Mouse (Mus musculus): ENCODE measurements around the gene Fbxo31. TPM values are rescaled to one million over a fixed set of nuclear protein-coding genes. Genes with fewer than 3 reads are reported as not detected.

Gene Fbxo31
- polyA plus RNA-seq, 1 experiment from 2014 or later: 18.6 TPM

- H3K4me3 ChIP-seq: no peak within 1 kb of the TSS
- H3K9ac ChIP-seq: no peak within 1 kb of the TSS
- WGBS: 93% methylated on average over 12 of the region's 12 CpGs
- H3K36me3 ChIP-seq (ENCODE audit: poor library complexity, severe bottlenecking): peaks cover 3% of the 10 kb centered on the region
- 0 out of 2 replicates have a peak, but pooled peaks cover 2% of the 10 kb centered on the region for H3K4me1 ChIP-seq
- H3K4me2 ChIP-seq: no peak within 1 kb of the TSS
- H3K9me3 ChIP-seq (replicated peaks): no peaks in the 10 kb centered on the region
- no peak within 1 kb of the TSS for H3K27ac ChIP-seq
- no peak for ATAC-seq
- H3K27me3 ChIP-seq: no peaks in the 10 kb centered on the region
These were observed 34.3 kb downstream of the Fbxo31 start, which contains the start of gene 1700018B08Rik for GRCm38 (mm10) chr8:121544276-121544785. TSS of gene 1700018B08Rik (minus strand) at chr8:121544320.

GRCm38 (mm10) chr8:121542901-121543300 is 35.7 kb downstream of the Fbxo31 start:
- H3K27ac ChIP-seq: no peak overlapping the region
- no peak for ATAC-seq
- no peak overlapping the region for H3K4me3 ChIP-seq
- no peaks in the 10 kb centered on the region for H3K27me3 ChIP-seq
- 71% methylated on average over 13 of the region's 13 CpGs for WGBS
- no peak overlapping the region for H3K9ac ChIP-seq
- no peak overlapping the region for H3K4me2 ChIP-seq
- 0 out of 2 replicates have a peak, but pooled peaks cover 2% of the 10 kb centered on the region for H3K4me1 ChIP-seq
- no peaks in the 10 kb centered on the region for H3K36me3 ChIP-seq (ENCODE audit: poor library complexity, severe bottlenecking)
- no peaks in the 10 kb centered on the region for H3K9me3 ChIP-seq (replicated peaks)

DNA sequence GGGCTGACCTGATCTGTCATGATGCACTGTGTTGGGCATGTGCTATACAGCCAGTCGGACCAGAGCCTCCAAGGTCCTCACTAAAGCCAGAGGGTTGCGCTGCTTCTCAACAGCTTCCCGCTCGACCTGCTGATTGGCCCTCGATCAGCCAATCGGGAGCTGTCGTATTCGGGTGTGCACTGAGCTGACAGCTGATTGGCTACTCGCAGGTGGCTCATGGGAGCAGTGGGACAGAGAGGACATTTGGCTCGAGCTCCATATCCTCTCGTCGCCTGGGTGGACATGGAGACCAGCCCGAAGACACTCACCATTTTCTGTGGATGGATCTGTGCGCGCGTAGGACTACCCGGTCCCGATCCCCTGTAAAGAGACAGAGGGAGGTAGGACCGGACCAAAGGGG is 36.7 kb downstream of the Fbxo31 start:
- WGBS: 84% methylated on average over 19 of the region's 19 CpGs
- ATAC-seq: no peak

DNA sequence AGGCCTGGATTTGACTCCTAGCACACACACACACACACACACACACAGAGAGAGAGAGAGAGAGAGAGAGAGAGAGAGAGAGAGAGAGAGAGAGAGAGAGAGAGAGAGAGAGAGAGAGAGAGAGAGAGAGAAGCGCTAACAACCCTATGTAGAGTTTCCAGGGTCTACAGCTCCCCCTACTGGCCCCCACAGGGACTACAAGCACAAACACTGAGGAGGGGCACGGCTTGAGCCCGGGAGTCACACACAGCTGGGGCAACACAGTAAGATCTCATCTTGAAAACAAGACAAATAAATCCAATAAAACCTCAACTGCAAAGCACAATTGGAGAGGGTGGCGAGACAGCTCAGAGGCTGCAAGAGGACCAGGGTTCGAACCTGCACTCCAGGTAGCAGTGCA is 46.2 kb downstream of the Fbxo31 start:
- 56% methylated on average over 5 of the region's 5 CpGs for WGBS
- Histone ChIP-seq H3K4me1 (no peaks in the 10 kb centered on the region), H3K36me3 (ENCODE audit: poor library complexity, severe bottlenecking) (no peaks in the 10 kb centered on the region)

More for the DNA sequence above, 36.7 kb downstream of the Fbxo31 start:
- H3K4me1 ChIP-seq: no peaks in the 10 kb centered on the region
- no peak overlapping the region for H3K27ac ChIP-seq
- no peak overlapping the region for H3K4me3 ChIP-seq
- no peaks in the 10 kb centered on the region for H3K27me3 ChIP-seq
- no peaks in the 10 kb centered on the region for H3K9me3 ChIP-seq (replicated peaks)
- H3K4me2 ChIP-seq: no peak overlapping the region
- no peaks in the 10 kb centered on the region for H3K36me3 ChIP-seq (ENCODE audit: poor library complexity, severe bottlenecking)
- no peak overlapping the region for H3K9ac ChIP-seq

DNA sequence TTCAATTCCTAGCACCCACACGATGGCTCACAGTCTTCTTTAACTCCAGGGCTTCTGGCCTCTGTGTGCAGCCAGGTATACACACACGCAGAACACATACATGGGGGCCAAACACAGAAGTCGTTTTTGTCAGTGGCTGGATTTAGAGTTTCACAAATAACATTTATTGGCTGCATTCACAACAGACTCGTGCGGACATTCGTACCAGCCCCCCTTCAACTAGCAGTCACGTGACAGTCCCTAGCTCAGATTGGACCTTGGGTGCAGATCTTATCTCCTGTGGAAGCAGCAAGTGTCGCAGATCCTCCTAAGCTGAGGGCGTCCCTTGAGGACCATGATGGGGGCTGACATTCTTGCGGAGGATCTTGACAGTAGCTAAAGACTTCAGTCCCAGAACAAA is 48.0 kb downstream of the Fbxo31 start:
- ATAC-seq: no peak
- H3K36me3 ChIP-seq (ENCODE audit: poor library complexity, severe bottlenecking): no peaks in the 10 kb centered on the region
- 87% methylated on average over 10 of the region's 10 CpGs for WGBS

More for the DNA sequence above, 46.2 kb downstream of the Fbxo31 start:
- ATAC-seq: no peak
- Histone ChIP-seq H3K9me3 (replicated peaks) (no peaks in the 10 kb centered on the region), H3K9ac (no peak overlapping the region), H3K27me3 (no peaks in the 10 kb centered on the region), H3K4me3 (no peak overlapping the region), H3K4me2 (no peak overlapping the region), H3K27ac (no peak overlapping the region)

DNA sequence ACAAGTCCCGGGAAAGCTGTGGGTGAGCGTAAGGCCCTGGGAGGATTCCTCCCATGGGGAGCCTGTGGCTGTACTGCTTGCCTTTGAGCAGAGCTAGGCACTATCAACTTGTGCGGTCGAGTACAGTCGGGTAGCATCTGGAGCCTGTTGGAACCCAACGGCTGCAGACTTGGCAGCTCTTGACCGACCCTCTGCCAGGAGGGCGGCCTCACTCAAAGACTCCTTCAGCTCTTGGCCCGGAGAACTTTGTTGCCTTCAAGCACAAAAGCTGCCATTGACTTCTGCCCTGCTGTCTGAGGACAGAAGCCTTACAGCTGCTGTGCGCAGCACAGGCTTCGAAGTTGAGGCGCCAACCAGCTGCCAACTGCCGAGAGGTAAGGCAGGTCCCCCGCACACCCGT is 49.8 kb downstream of the Fbxo31 start:
- H3K4me3 ChIP-seq: no peak overlapping the region
- 92% methylated on average over 15 of the region's 15 CpGs for WGBS
- no peak overlapping the region for H3K4me2 ChIP-seq
- H3K27ac ChIP-seq: no peak overlapping the region
- no peak for ATAC-seq
- H3K9ac ChIP-seq: no peak overlapping the region
- peaks cover 3% of the 10 kb centered on the region; the same call in 1 of the 2 replicates for H3K27me3 ChIP-seq
- no peaks in the 10 kb centered on the region for H3K4me1 ChIP-seq
- no peaks in the 10 kb centered on the region for H3K36me3 ChIP-seq (ENCODE audit: poor library complexity, severe bottlenecking)
- no peaks in the 10 kb centered on the region for H3K9me3 ChIP-seq (replicated peaks)

More for the DNA sequence above, 48.0 kb downstream of the Fbxo31 start:
- no peak overlapping the region for H3K9ac ChIP-seq
- H3K27me3 ChIP-seq: no peaks in the 10 kb centered on the region
- no peaks in the 10 kb centered on the region for H3K9me3 ChIP-seq (replicated peaks)
- H3K4me2 ChIP-seq: no peak overlapping the region
- H3K4me1 ChIP-seq: no peaks in the 10 kb centered on the region
- no peak overlapping the region for H3K4me3 ChIP-seq
- H3K27ac ChIP-seq: no peak overlapping the region

GRCm38 (mm10) chr8:121527751-121528150 is 50.9 kb downstream of the Fbxo31 start:
- Histone ChIP-seq H3K4me1 (no peaks in the 10 kb centered on the region), H3K4me2 (no peak overlapping the region), H3K9ac (no peak overlapping the region), H3K36me3 (ENCODE audit: poor library complexity, severe bottlenecking) (no peaks in the 10 kb centered on the region), H3K4me3 (no peak overlapping the region), H3K9me3 (replicated peaks) (no peaks in the 10 kb centered on the region), H3K27ac (no peak overlapping the region), H3K27me3 (peaks cover 3% of the 10 kb centered on the region; the same call in 1 of the 2 replicates)
- WGBS: 83% methylated on average over 9 of the region's 9 CpGs
- no peak for ATAC-seq

DNA sequence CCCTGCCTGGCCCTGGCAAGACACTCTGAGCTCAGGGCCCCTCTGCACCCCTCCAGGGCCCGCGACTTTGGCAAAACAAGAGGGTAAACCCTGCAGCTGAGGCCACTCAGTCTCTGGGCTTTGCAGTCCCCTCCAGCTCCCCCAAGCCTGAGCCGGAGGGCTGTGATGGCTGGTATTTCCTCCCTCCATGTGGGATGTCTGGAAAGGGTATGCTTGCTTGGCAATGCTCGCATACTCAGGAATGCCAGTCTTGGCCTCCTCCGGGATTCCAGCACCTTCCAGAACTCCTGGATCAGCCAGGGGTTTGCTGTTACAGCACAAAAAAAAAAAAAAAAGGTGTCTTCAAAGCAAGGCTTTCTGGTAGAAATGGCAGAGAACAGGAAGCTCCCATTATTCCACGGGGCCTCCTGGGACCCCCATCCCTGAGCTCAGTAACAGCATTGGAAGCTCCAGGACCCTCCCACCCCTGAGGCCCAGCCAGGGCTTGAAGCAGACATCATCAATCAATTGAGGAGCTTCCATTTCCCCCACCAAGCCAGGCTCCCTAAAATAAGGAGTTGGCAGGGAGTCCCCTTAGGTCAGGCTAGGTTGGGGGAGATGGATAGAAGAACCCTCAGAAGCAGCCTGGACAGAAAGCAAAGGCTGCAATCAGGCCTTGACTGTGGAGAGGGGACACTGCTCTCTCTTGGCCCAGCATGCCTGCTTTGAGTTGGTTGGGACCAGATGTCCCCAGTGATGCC is 51.6 kb downstream of the Fbxo31 start:
- ATAC-seq: no peak
- 77% methylated on average over 6 of the region's 6 CpGs for WGBS
- no peaks in the 10 kb centered on the region for H3K36me3 ChIP-seq (ENCODE audit: poor library complexity, severe bottlenecking)

DNA sequence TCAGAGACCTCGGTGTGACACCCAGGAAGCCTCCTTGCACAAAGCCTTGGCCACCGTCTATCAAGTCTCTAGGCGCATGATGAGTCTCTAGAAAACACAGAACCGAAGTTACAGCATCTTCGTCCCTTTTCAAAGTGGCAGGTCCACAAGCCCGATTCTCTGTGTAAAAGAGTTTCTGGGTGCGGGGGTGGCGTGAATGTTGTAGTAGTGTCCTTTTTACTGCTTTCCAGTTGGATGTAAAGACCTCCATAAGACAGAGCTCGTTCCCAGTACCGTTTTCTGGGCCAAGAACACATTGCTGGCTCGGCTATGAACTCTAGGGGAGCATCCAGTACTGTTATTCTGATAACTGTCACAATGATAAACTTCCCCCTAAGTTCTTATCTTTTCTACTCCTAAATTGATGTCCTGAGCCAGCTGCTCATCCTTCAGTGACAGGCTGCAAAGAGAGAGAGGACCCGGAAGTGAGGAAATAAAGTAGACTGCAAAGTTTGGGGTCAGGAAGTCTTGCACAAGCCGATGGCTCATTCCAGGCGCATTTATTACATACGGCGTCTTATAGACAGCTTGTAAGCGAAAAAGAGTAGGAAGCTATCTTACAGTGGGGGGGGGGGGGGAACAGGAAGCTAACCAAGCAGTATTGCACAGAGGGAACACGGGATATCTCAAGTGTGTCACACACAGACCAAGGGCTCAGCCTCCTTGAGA is 53.3 kb downstream of the Fbxo31 start:
- Histone ChIP-seq H3K36me3 (ENCODE audit: poor library complexity, severe bottlenecking) (no peaks in the 10 kb centered on the region), H3K4me1 (no peaks in the 10 kb centered on the region), H3K9me3 (replicated peaks) (no peaks in the 10 kb centered on the region), H3K9ac (no peak overlapping the region), H3K27me3 (peaks cover 3% of the 10 kb centered on the region; the same call in 1 of the 2 replicates), H3K27ac (no peak overlapping the region), H3K4me2 (no peak overlapping the region), H3K4me3 (no peak overlapping the region)
- 81% methylated on average over 18 of the region's 18 CpGs for WGBS
- ATAC-seq: no peak

More for the DNA sequence above, 51.6 kb downstream of the Fbxo31 start:
- no peak overlapping the region for H3K9ac ChIP-seq
- H3K27ac ChIP-seq: no peak overlapping the region
- H3K4me1 ChIP-seq: no peaks in the 10 kb centered on the region
- peaks cover 3% of the 10 kb centered on the region; the same call in 1 of the 2 replicates for H3K27me3 ChIP-seq
- H3K4me2 ChIP-seq: no peak overlapping the region
- no peaks in the 10 kb centered on the region for H3K9me3 ChIP-seq (replicated peaks)
- H3K4me3 ChIP-seq: no peak overlapping the region

- Histone ChIP-seq H3K4me2 (no peak overlapping the region), H3K27me3 (peaks cover 41% of the 10 kb centered on the region)
- ATAC-seq: 0 out of 2 replicates have a peak, but pooled peaks have one; percentile 57
These were observed 65.2 kb downstream of the Fbxo31 start for GRCm38 (mm10) chr8:121513429-121513828.

DNA sequence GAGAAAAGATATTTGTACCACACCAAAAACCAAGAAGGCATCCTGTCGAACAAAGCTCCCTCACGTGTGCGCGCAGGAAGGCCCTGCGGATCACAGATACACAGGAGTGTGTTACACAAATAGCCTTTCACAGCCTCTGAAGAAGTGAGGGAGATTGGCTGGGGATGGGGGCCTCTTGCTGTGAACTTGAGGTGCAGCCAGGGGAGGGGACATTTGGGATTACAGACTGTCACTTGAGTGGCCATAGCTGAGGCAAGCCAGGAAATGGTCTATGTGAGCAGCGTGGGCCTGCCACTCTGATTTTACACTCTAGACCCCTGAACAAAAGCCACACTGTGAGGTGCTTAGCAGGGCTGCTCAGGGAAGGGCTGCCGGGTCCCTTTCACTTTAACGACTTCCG is 66.9 kb downstream of the Fbxo31 start:
- H3K27me3 ChIP-seq: peaks cover 41% of the 10 kb centered on the region

More at GRCm38 (mm10) chr8:121513429-121513828, 65.2 kb downstream of the Fbxo31 start:
- H3K9me3 ChIP-seq (replicated peaks): no peaks in the 10 kb centered on the region
- H3K36me3 ChIP-seq (ENCODE audit: poor library complexity, severe bottlenecking): no peaks in the 10 kb centered on the region
- no peak overlapping the region for H3K9ac ChIP-seq
- no peak overlapping the region for H3K27ac ChIP-seq
- no peak overlapping the region for H3K4me3 ChIP-seq
- no peaks in the 10 kb centered on the region for H3K4me1 ChIP-seq
- WGBS: 9% methylated on average over 12 of the region's 12 CpGs

More for the DNA sequence above, 66.9 kb downstream of the Fbxo31 start:
- Histone ChIP-seq H3K36me3 (ENCODE audit: poor library complexity, severe bottlenecking) (no peaks in the 10 kb centered on the region), H3K27ac (no peak overlapping the region), H3K4me3 (no peak overlapping the region), H3K9me3 (replicated peaks) (no peaks in the 10 kb centered on the region), H3K9ac (no peak overlapping the region), H3K4me2 (no peak overlapping the region), H3K4me1 (no peaks in the 10 kb centered on the region)
- no peak for ATAC-seq
- 53% methylated on average over 9 of the region's 9 CpGs for WGBS
